Mouse (Mus musculus) liver, embryonic 14.5 days (tissue): ENCODE data around the gene Dusp6. TPM values are rescaled to one million over a fixed set of nuclear protein-coding genes. Genes with fewer than 3 reads are reported as not detected.
"Not testable (repeated sequence)": the region's sequence is repeated elsewhere in the genome, so short reads cannot be mapped to it uniquely, and the experiment has no call there.

ENCODE experiments used
- ATAC-seq: fragments of 200-750 bp; cut with Nextera tagmentation; 2 replicates; pipeline ENCODE4 v1.8.0; 2017; ENCODE audit warnings: moderate number of reproducible peaks, mild to moderate bottlenecking, moderate library complexity; ENCODE audit not compliant: insufficient read depth
- DNase-seq, 3 experiments: peaks; one replicate each; pipeline ENCODE4 v3.0.0-alpha.2; 2012 to 2013; ENCODE audit warnings: low read depth in 3 of 3, low spot score in 3 of 3
- H3K27ac ChIP-seq: fragments of 300-500 bp; sonication (generic); 2 replicates; pipeline ENCODE4 v1.5.1; 2014; ENCODE audit warnings: moderate library complexity, mild to moderate bottlenecking, control low read depth, inconsistent platforms
- H3K27me3 ChIP-seq: fragments of 300-500 bp; sonication (generic); 2 replicates; pipeline ENCODE4 v1.6.1; 2014; ENCODE audit warnings: mild to moderate bottlenecking, low read length, moderate library complexity; ENCODE audit not compliant: control insufficient read depth, insufficient read depth
- H3K36me3 ChIP-seq: fragments of 300-500 bp; sonication (generic); replicated peaks from 2 replicates; pipeline ENCODE4 v1.6.1; 2014; ENCODE audit warnings: low read depth; ENCODE audit not compliant: control insufficient read depth, insufficient read depth
- H3K4me1 ChIP-seq, 2 experiments: fragments of 200-500 bp in 1 of 2; fragments of 300-500 bp in 1 of 2; sonication (generic) in 1 of 2; replicated peaks; 2 replicates each; pipeline ENCODE4 v1.6.1; 2012 to 2014; ENCODE audit warnings: antibody characterized with exemption in 1 of 2, inconsistent platforms in 1 of 2, low read length in 1 of 2; ENCODE audit not compliant: control insufficient read depth in 2 of 2, insufficient read depth in 2 of 2
- H3K4me2 ChIP-seq: fragments of 300-500 bp; sonication (generic); 2 replicates; pipeline ENCODE4 v1.6.1; 2014; ENCODE audit warnings: low read depth, mild to moderate bottlenecking, control low read depth, moderate library complexity
- H3K4me3 ChIP-seq, 2 experiments: fragments of 200-500 bp in 1 of 2; fragments of 300-500 bp in 1 of 2; sonication (generic) in 1 of 2; 2 replicates each; pipeline ENCODE4 v1.5.1; 2012 to 2014; ENCODE audit warnings: low read depth in 2 of 2, low read length in 2 of 2, mild to moderate bottlenecking in 2 of 2, control low read depth in 1 of 2, inconsistent platforms in 1 of 2, moderate library complexity in 1 of 2; ENCODE audit not compliant: insufficient read depth in 1 of 2
- H3K9ac ChIP-seq: fragments of 300-500 bp; sonication (generic); replicated peaks from 2 replicates; pipeline ENCODE4 v1.6.1; 2014; ENCODE audit warnings: mild to moderate bottlenecking, control low read depth, moderate library complexity
- H3K9me3 ChIP-seq: fragments of 300-500 bp; sonication (generic); 2 replicates; pipeline ENCODE4 v1.6.1; 2016; ENCODE audit warnings: low read length, mixed read lengths; ENCODE audit not compliant: control insufficient read depth
- CTCF ChIP-seq: IDR thresholded peaks from 2 replicates; pipeline ENCODE4 v1.5.1; 2016; ENCODE audit warnings: antibody characterized with exemption, low read depth, control low read depth
- EP300 ChIP-seq: IDR thresholded peaks from 2 replicates; pipeline ENCODE4 v1.6.1; 2016; ENCODE audit warnings: antibody characterized with exemption, low read depth
- WGBS: fragments of 180-500 bp; shearing (Covaris S2); extraction: QIAGEN DNeasy Blood & Tissue Kit; methylation state at CpG from one replicate; pipeline ENCODE4 v1.1.7; 2014; ENCODE audit not compliant: insufficient replicate concordance; 5-methylcytosine and 5-hydroxymethylcytosine counted together
- polyA plus RNA-seq, 2 experiments: library from polyadenylated mRNA; depleted of rRNA in 1 of 2; stranded (reverse) in 1 of 2; unstranded in 1 of 2; fragments of >200 nt; fragmentation: Nextera tagmentation in 1 of 2; extraction: Ambion mirVana in 1 of 2; gene quantifications; 2 replicates each; pipeline versions ENCODE4 v1.2.1 to v1.2.3; 2012 to 2014

Dusp6 gene
- polyA plus RNA-seq (2012; rRNA removed) (6.5 and 8.3 TPM in 2 replicates), polyA plus RNA-seq (2014; fragmentation: Nextera tagmentation; extraction: Ambion mirVana) (9.5 and 10.3 TPM in 2 replicates)

GRCm38 (mm10) chr10:99262867-99263379 lies at the start of gene Dusp6:
Gene Dusp6 (plus strand): TSS chr10:99263231.
- peak within 1 kb of the TSS; percentile 46 for H3K27ac ChIP-seq
- 0 out of 4 replicates have a peak, but pooled peaks cover 0 to 2% of the 10 kb centered on the region in 2 experiments for H3K4me1 ChIP-seq
- ATAC-seq (peak; percentile 84), DNase-seq (peak; percentile 57 to 71 (median 63))
- no peaks in the 10 kb centered on the region for H3K9me3 ChIP-seq
- peaks cover 41% of the 10 kb centered on the region for H3K27me3 ChIP-seq
- no peaks in the 10 kb centered on the region for H3K36me3 ChIP-seq
- H3K9ac ChIP-seq: peak within 1 kb of the TSS; percentile 37
- peak within 1 kb of the TSS; percentile 63 for H3K4me2 ChIP-seq
- WGBS: under 1% methylated on average over 29 of the region's 29 CpGs
- peak within 1 kb of the TSS; percentile 56 to 57 for H3K4me3 ChIP-seq
- TF ChIP-seq CTCF (no peak), EP300 (no peak)

- H3K27ac ChIP-seq: no peak overlapping the region
- ATAC-seq: no peak
- H3K4me1 ChIP-seq: 0 out of 4 replicates have a peak, but pooled peaks cover 0 to 1% of the 10 kb centered on the region in 2 experiments
- no peaks in the 10 kb centered on the region for H3K27me3 ChIP-seq
- no peak overlapping the region for H3K9ac ChIP-seq
- no peaks in the 10 kb centered on the region for H3K36me3 ChIP-seq
- DNase-seq: no peak
- no peak overlapping the region for H3K4me2 ChIP-seq
- H3K9me3 ChIP-seq: no peaks in the 10 kb centered on the region
- TF ChIP-seq CTCF (no peak), EP300 (no peak)
- WGBS: 71% methylated on average over 15 of the region's 15 CpGs
- H3K4me3 ChIP-seq: no peak overlapping the region
These were observed 48.4 kb upstream of the Dusp6 start for GRCm38 (mm10) chr10:99214421-99215299.

GRCm38 (mm10) chr10:99216570-99216969 lies 46.5 kb upstream of the Dusp6 start:
- not testable (repeated sequence) for DNase-seq, ATAC-seq, H3K4me2 ChIP-seq, H3K36me3 ChIP-seq, H3K9ac ChIP-seq, H3K4me3 ChIP-seq, H3K27ac ChIP-seq, H3K9me3 ChIP-seq, H3K27me3 ChIP-seq, H3K4me1 ChIP-seq
- WGBS: 84% methylated on average over 14 of the region's 15 CpGs

- no peak for TF ChIP-seq EP300
- TF ChIP-seq CTCF: no peak
- 67% methylated on average over 8 of the region's 8 CpGs for WGBS
- no peak for ATAC-seq
These were observed 41.5 kb upstream of the Dusp6 start for GRCm38 (mm10) chr10:99221540-99221939.

GRCm38 (mm10) chr10:99222726-99223125 lies 40.3 kb upstream of the Dusp6 start:
- H3K4me3 ChIP-seq: no peak overlapping the region
- WGBS: 51% methylated on average over 5 of the region's 5 CpGs
- peaks cover 0 to 2% of the 10 kb centered on the region in 2 experiments; a peak in 1 of 4 replicates for H3K4me1 ChIP-seq
- H3K9ac ChIP-seq: no peak overlapping the region
- ATAC-seq: no peak
- H3K36me3 ChIP-seq: no peaks in the 10 kb centered on the region
- TF ChIP-seq CTCF: no peak
- no peak for TF ChIP-seq EP300
- H3K27ac ChIP-seq: no peak overlapping the region
- no peaks in the 10 kb centered on the region for H3K9me3 ChIP-seq
- no peaks in the 10 kb centered on the region for H3K27me3 ChIP-seq
- DNase-seq: no peak
- H3K4me2 ChIP-seq: no peak overlapping the region

More at GRCm38 (mm10) chr10:99221540-99221939, 41.5 kb upstream of the Dusp6 start:
- H3K4me2 ChIP-seq: no peak overlapping the region
- H3K4me1 ChIP-seq: peaks cover 0 to 2% of the 10 kb centered on the region in 2 experiments; a peak in 1 of 4 replicates
- H3K27me3 ChIP-seq: no peaks in the 10 kb centered on the region
- no peak for DNase-seq
- no peaks in the 10 kb centered on the region for H3K9me3 ChIP-seq
- no peak overlapping the region for H3K27ac ChIP-seq
- H3K36me3 ChIP-seq: no peaks in the 10 kb centered on the region
- no peak overlapping the region for H3K4me3 ChIP-seq
- H3K9ac ChIP-seq: no peak overlapping the region
